Mouse (Mus musculus) thymus, adult 18-20 months (tissue): Measurements from ENCODE around the gene Pidd1.
"Not testable (repeated sequence)": the region's sequence is repeated elsewhere in the genome, so short reads cannot be mapped to it uniquely, and the experiment has no call there.

ENCODE experiments used
- DNase-seq, 2 experiments: peaks; one replicate each; pipeline ENCODE4 v3.0.0; 2022; ENCODE audit warnings: mixed read lengths in 2 of 2

Pidd1 gene

DNA sequence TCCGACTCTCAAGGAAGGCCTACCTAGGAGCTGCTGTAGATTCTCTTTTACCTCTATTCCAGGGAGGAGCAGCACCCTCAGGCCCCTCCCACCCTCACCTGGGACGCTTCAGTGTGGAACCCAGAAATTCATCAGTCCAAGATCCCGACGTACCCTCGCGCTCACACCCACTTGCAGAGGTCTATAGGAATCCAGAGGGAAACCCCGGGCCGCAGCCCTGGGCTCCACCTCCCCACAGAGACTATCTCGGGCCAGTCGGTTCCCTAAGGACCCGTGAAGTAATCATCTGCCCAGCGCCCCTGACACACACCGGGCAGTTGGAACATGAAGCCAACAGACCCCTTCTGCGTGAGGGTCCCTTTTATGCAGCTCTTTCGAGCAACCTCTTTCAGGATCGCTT is 30.5 kb downstream of the Pidd1 start:
- DNase-seq = no peak

DNA sequence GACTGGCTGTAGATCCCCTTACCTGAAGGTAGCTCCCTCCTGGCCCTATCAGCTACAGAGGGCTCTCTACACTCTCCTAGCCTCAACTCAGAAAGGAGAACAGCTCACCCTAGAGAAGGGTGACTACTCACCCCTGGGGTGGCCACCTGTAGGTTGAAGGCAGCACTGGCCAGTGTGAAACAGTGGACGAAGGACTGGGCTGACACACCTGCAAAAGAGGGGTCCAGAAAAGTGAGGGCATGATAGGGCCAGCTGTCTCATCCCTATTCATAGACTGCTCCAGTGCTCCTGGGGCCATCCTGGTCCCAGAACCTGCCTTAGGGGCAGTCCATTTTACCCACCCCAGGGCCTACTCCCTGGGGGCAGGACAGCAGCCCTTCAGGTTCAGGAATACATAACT is 32.2 kb downstream of the Pidd1 start:
- DNase-seq = no peak

DNA sequence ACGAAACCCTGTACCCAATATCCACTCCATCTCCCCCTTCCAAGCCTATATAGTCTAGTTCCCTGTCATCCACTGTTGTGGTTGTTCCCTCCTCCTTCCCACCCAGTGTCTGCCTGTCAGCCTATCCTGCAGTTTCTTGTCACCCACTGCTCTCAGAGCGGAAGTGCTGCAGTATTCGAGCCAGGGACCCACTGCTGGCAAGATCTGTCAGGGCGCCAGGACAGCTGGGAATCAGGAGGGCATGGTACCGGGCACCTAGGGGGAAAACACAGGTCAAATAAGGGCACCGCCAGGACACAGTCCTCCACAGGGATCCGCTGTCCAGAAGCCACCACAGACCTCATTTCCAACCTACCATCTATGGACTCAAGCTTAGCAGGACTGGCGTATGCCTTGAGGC is 33.2 kb downstream of the Pidd1 start:
- DNase-seq = no peak

DNA sequence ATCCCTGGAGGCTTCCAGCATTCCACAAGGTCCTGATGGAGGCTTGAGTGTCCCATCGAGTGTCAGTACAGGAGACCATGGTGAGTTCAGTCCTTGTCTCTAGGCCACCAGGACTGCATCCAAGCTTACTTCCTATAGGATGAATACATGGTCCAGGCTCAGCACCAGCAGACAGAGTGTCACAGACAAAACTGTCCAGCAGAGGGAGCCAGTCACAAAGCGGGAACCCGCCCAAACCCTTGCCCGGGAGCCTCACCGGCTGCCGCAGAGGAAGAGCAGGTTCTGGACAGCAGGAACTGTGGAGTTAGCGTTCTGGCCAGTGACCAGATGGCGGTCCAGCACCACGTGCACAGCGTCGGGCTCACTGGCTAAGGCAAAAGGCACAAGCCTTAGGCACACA is 35.0 kb downstream of the Pidd1 start:
- DNase-seq = peak; percentile 57 to 61

DNA sequence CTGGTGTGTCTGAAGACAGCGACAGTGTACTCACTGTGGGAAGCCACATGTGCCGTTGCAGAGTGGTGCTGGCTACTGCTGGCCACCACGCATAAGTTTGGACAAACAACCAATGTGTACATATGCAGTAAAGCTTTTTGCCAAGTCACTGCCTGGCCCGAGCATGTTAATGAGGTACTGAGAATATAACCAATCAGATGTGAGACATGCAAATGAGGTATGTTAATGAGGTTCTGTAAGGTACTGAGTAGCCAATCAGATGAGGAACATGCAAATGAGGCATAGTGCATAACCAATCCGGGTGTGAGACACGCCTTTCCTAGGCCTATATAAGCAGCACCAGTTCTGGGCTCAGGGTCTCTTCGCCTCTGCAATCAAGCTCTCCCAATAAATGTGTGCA is 36.2 kb downstream of the Pidd1 start:
- DNase-seq = not testable (repeated sequence)

DNA sequence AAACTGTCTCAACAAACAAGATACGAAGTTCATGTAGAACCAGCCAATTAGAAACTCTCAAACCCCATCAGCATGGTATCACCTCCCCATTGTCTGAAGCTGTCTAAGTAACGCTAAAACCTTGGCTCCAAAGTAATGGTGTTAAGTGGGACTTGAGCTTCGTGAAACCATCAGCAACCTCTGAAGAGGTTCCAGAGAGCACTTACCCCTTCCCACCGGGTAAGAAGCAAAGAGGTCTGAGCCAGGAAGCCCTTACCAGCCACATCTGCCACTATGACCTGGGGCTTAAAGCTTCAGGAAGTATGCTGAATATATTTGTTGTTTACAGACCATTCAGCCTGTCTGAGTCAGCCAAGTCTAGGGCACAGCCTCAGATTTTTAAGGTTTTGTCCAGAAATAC is 38.4 kb downstream of the Pidd1 start:
- no peak for DNase-seq

DNA sequence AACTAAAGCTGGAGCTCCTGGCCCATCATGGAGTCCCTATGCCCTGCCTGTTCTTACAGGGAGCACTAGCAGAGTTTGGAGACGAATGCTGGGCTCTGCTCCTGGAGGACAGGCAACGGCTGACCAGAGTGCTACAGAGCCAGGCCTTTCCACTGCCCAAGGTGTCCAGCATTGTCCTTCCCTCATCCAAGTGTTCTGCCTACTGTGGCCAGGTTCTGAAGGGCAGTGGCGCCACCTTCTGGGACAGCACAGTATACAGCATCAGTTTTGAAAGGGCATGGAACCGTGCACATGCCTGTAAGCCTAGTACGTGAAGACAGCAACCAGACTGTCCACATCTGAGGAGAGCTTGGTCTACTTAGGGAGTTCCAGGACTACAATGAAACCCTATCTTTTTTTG is 40.5 kb downstream of the Pidd1 start:
- no peak for DNase-seq

DNA sequence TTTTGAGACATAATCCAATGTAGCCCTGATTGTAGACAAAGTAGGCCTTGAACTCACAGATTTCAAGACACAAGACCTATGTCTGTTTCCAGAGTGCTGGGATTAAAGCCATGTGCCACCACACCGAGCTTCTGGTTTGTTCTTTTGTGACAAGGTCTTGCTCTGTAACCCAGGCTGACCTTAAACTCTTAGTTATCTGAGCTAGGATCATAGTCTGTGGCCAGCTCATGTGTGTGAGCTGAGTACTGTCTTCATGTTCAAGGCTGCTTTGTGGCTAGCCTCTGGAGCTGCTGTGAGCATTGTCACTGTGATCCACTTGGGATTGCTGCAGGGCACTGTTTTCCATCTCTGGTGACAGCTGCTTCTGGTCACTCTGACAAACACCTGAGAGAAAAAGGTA is 48.5 kb downstream of the Pidd1 start:
- DNase-seq = no peak

DNA sequence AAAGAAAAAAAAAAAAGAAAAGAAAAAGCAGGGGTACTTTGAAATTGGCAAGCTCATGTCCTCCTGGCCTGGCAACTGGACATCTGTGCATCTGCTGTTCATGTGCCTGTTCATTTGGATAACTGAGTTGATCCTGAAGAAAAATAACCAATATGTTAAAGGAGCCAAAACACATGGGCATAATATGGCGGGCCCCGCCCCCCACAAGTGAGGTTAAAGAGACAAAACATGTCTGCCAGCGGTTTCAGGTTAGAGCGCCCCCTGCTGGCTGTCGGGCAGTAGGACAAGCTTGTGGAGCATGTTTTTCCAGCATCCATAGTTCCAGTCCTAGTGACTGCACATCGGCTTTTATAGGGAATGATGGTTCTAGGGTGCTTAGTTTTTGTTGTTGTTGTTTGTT is 49.1 kb downstream of the Pidd1 start:
- peak; percentile 27 to 51 for DNase-seq

DNA sequence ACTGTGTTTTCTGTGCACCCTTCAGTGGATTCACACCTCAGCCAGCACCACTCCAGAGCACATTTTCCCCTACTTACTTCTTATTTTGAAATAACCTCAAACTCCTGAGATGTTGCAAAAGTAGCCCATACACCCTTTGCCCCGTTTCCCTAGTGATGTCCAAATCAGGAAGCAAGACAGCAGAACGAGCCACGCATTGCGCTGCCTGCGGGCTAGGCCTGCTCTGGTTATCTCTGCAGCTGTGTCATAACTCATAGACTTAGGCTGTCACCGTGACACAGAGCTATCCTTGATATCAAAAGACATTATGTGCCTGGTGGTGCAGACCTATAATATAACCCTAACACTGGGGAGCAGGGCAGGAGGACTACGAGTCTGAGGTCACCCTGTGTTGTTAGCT is 49.7 kb downstream of the Pidd1 start:
- DNase-seq = no peak

DNA sequence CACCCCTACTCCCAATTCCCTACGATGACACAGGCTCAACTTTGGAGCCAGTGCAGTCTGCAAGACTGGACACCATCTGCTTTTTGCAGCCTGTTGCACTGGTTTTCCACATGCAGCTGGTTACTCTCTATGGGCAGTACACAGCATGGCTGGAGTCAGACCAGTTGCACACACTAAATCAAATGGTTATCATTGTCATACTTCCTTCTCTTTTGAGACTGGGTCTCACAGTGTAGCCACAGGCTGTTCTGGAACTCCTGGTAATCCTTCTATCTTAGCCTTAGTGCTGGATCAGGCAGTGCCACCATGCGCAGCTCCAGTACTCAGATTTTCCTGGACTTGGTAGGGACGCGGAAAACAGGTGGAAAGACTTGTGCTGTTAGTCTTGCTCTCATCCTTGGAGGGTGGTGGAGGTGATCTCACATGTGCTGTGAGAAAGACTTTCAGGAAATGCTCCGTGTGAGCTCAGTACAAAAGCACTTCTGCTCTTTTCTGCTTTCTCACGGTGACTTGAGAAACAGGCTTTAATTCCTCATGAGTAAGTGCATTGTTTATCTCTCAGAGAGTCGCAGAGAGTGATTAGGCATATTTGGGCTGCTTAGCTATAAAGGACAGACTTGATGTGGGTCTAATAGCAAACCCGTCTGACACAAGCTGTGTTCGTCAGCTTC is 51.1 kb downstream of the Pidd1 start:
- no peak for DNase-seq

DNA sequence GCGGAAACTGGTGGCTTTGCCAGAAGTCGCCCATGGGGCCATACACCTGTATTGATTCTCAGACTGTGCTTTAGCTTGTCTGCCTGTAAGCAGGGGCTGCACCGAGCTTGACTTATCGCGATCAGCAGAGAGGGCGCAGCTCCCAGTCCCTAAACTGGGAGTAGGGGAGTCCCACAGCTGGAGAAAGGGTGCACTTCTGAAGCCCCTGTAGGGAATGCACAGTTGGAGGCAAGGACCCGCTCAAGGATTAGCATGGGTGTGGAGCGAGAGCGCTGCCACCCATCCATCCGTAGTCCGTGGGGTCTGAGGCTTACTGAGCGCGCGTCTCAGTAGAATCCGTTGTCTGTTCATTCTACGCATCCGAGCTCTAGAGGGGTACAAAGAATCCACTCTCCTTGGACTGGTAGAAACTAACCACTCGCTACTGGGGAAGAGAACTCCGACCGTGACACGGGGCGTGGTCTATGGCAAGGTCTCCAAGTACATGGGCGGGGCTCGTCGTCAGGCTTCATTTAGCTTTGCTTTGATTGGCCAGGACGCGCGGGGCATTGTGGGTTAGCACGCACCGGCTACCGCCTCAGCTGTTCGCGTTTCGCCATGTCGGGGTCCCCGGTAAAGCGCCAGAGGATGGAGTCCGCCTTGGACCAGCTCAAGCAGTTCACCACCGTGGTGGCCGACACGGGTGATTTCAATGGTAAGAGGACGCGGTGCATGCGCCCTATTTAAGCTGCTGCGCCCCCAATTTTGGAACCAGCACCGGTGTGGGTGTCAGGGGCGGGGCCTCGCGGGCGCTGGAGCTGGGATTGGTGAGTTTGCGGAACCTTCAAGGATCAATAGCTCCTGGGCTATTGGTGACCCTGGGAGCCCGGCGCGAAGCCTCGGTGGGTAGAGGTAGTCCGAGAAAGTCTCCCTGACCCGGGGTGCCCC is 51.9 kb downstream of the Pidd1 start, which contains the start of gene Taldo1:
Gene Taldo1 (plus strand): TSS at position 575 of the 927 bp plus-strand sequence.
- peak; percentile 94 to 95 for DNase-seq

DNA sequence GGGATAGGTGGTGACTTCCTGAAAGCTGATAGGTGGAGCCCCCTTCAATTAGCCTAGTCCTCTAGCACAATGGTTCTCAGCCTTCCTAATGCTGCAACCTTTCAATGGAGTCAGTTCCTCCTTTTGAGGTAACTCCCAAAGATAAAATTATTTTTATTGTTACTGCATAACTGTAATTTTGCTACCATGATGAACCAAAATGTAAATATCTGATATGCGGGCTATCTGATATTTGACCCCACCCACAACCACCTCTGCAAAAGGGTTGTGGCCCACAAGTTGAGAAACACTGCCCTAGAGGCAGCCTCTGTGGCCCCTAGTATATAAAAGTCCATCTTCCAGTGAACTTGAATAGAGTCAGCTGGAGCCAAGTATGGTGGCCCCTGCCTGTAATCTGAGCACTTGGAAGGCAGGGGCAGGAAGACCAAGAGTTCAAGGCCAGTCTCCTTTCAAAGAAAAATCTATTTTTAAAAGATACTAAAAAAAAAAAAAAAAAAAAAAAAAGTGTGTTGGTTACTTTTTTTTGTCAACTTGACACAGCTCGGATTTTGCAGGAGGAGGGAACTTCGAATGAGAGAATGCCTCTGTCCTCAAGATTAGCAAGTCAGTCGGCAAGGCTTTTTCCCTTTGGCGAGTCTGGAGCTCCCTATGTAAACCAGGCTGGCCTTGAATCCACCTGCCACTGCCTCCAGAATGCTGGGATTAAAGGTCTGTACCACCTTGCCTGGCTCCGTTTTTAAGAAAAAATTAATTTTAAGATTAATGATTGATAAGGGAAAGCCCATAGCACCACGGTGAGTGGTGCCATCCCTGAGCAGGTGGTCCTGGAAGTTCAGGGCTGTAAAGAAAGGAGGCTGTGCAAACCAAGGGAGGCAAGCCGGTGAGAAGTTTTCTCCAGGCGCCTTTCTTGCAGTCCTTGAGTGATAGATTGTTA is 53.2 kb downstream of the Pidd1 start:
- no peak for DNase-seq

DNA sequence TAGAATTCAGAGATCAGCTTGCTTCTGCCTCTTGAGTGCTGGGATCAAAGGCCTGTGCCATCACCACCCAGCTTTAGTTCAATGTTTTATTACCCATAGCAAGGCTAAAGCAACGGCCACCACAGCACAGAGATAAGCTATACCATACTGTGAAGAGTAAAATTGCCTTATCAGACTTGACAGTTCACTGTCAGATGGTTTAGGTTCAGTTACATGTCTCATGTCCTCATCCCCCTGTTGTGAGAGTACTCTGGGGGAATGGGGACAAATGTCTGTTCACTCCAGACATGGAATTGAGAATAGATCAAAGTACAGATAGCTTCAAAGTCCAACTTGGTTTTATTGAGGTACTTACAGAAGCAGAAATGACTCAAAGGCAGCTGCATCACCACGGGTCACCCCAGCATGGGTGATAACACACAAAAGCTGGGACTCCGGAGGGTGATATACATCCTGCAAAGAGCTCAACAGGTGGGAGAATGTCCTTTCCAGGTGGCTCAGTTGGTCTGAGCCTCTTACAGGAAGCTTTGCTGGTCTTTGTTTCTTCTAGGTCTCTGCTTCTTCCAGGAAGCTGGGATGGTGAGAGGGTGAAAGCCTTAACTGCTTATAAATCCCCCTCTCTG is 55.2 kb downstream of the Pidd1 start:
- no peak for DNase-seq
